Mouse (Mus musculus) G1E (cell line): ENCODE results near the gene Tmem132d.

Source experiments
- CTCF ChIP-seq: IDR thresholded peaks from 2 replicates; pipeline ENCODE4 v1.5.1; 2012; ENCODE audit warnings: low read depth, low read length, inconsistent platforms, mixed read lengths
- GATA1 ChIP-seq: IDR thresholded peaks from 2 replicates; pipeline ENCODE4 v1.6.1; 2012; ENCODE audit warnings: borderline replicate concordance, low read length, inconsistent platforms, mixed read lengths

DNA sequence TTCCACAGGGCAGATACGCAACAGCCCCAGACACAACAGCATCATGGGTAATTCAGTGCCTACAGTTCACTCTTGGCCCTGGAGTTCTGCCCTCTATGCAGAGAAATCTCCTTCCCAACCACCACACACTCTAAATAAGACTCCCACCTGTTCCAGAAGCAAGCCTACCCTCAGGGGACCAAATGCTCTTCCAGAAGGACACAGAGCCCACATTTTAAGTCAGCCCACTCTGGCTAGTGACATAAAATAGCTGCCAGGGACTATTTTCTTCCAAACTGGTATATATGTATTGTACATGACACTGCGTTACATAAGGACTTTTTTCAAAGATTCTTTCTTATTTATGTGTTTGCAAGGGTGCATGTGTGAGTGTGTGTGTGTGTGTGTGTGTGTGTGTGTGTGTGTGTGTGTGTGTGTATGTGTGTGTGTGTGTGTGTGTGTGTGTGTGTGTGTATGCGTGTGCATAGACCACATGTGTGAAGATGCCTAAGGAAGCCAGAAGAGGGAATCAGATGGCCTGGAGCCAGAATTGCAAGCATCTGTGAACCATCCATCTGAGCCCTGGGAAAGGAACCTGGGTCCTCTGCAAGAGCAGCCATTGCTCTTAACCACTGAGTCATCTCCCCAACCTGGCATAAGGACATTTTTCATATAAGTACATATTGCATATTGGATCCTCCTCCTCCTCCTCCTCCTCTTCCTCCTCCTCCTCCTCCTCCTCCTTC is 67.5 kb downstream of the Tmem132d start:
- TF ChIP-seq CTCF (no peak), GATA1 (no peak)
